Mouse (Mus musculus) testis, adult 2 months (tissue): Measurements from ENCODE around the gene Ell3. TPM values are rescaled to one million over a fixed set of nuclear protein-coding genes. Genes with fewer than 3 reads are reported as not detected.

Source experiments
- H3K27ac ChIP-seq: fragments of 200-500 bp; 2 replicates; pipeline ENCODE4 v1.5.1; 2012; ENCODE audit warnings: low read depth, low read length; ENCODE audit not compliant: control insufficient read depth, insufficient read depth
- H3K27me3 ChIP-seq: fragments of 200-500 bp; 2 replicates; pipeline ENCODE4 v1.6.1; 2012; ENCODE audit warnings: mild to moderate bottlenecking, low read length, moderate library complexity; ENCODE audit not compliant: control insufficient read depth, insufficient read depth
- H3K36me3 ChIP-seq: fragments of 200-500 bp; 2 replicates; pipeline ENCODE4 v1.6.1; 2012; ENCODE audit warnings: mild to moderate bottlenecking, low read length; ENCODE audit not compliant: control insufficient read depth, insufficient read depth
- H3K4me1 ChIP-seq: fragments of 200-500 bp; 2 replicates; pipeline ENCODE4 v1.6.1; 2012; ENCODE audit warnings: low read length; ENCODE audit not compliant: control insufficient read depth, insufficient read depth
- H3K4me3 ChIP-seq: fragments of 200-500 bp; 2 replicates; pipeline ENCODE4 v1.5.1; 2012; ENCODE audit warnings: low read depth, mild to moderate bottlenecking, low read length, moderate library complexity, mixed read lengths; ENCODE audit not compliant: control insufficient read depth
- CTCF ChIP-seq: fragments of 200-500 bp; IDR thresholded peaks from 2 replicates; pipeline ENCODE4 v1.5.1; 2012; ENCODE audit warnings: low read depth, mild to moderate bottlenecking, inconsistent platforms, low read length, moderate library complexity; ENCODE audit not compliant: control insufficient read depth, insufficient read depth, insufficient replicate concordance
- POLR2A ChIP-seq: fragments of 200-500 bp; IDR thresholded peaks from 2 replicates; pipeline ENCODE4 v1.6.1; 2012; ENCODE audit warnings: low read depth, mild to moderate bottlenecking, inconsistent platforms, low read length, moderate library complexity; ENCODE audit not compliant: control insufficient read depth
- polyA plus RNA-seq: library from polyadenylated mRNA; depleted of rRNA; stranded (reverse); fragments of >200 nt; gene quantifications from 2 replicates; pipeline ENCODE4 v1.2.3, GENCODE M21; 2012; rRNA removed

Ell3 gene
- polyA plus RNA-seq, 1 experiment, result 5.8 TPM

DNA sequence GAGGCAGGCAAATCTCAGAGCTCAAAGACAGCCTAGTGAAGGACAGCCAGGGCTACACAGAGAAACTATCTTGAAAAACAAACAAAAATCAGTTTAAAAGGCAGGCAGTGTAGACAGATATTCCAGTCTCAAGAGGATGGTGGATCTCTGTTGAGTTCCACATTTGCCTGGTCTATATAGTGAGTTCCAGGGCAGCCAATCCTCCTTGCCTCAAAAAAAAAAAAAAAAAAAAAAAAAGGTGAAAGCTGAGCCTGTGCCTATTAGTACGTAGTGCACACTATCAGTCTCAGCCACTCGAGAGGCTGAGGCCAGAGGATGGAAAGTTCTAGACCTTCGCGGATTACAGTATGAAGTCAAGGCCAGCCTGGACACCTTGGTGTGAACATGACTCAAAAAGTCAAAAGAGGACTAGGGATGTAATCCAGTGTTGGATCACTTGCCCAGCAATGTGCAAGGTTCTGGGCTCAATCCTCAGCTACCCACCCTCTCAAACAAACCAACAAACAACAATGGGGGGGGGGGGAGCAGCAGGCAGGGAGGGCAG lies 31.2 kb downstream of the Ell3 start:
- H3K27me3 ChIP-seq, result no peaks in the 10 kb centered on the region
- H3K27ac ChIP-seq, result peak overlapping the region; percentile 92
- H3K36me3 ChIP-seq, result peaks cover 6% of the 10 kb centered on the region
- H3K4me1 ChIP-seq, result peaks cover 4% of the 10 kb centered on the region
- TF ChIP-seq CTCF, result no peak
- TF ChIP-seq POLR2A, result no peak
- peak overlapping the region; percentile 97 for H3K4me3 ChIP-seq

DNA sequence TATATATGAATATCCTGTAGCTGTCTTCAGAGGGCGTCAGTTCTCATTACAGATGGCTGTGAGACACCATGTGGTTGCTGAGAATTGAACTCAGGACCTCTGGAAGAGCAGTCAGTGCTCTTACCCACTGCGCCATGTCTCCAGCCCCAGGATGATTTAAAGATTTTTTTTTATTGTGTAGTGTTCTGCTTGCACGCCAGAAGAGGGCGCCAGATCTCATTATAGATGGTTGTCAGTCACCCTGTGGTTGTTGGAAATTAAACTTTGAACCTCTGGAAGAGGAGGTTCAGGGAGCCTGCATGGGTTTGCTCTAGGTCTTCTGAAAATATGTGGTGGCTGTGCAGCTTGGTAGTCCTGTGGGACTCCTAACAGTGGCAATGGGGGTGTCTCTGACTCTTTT lies 35.9 kb downstream of the Ell3 start:
- Histone ChIP-seq H3K36me3 (peaks cover 6% of the 10 kb centered on the region), H3K4me1 (peaks cover 2% of the 10 kb centered on the region), H3K4me3 (no peak overlapping the region), H3K27ac (no peak overlapping the region), H3K27me3 (no peaks in the 10 kb centered on the region)
- TF ChIP-seq POLR2A (no peak), CTCF (no peak)

DNA sequence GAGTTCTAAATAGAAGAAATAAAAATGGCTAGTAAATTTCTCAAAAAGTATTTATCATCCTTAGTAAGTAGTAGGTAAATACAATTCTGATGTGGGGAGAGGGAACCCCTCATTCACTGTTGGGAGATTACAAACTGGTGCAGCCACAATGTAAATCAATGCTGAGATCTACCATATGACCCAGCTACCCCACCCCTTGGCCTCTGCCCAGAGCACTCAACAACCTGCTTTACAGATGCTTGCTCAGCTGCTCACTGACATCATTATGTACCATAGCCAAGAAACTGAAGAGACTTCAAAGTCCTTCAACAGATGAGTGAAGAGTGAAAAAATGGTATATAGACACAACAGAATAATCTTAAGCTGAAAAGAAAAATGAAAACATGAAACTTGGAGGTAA lies 40.8 kb downstream of the Ell3 start:
- no peak for TF ChIP-seq POLR2A
- TF ChIP-seq CTCF, result no peak
- no peaks in the 10 kb centered on the region for H3K27me3 ChIP-seq
- H3K4me3 ChIP-seq, result no peak overlapping the region
- H3K27ac ChIP-seq, result no peak overlapping the region
- H3K4me1 ChIP-seq, result no peaks in the 10 kb centered on the region
- H3K36me3 ChIP-seq, result no peaks in the 10 kb centered on the region

DNA sequence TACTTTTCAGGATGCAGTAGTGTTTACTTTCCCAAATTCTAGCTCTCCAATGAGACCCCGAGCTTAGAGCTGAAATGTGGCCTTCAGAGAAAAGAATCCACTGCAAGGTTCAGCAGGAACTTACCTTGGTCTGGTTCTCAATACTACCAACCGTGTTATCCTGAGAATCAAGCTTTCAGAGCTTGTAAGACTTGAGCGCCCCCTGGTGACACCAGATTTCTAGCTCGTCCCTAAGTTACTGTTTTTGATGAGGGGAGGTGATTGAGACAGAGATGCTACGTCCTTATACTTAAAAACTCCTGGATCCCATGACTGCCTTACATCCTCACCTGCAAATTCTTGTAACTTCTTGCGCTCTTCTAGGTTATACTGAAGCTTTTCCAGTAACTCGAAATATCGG lies 47.5 kb downstream of the Ell3 start:
- no peak for TF ChIP-seq CTCF
- no peak for TF ChIP-seq POLR2A

More for the DNA sequence above, 47.5 kb downstream of the Ell3 start:
- Histone ChIP-seq H3K4me1 (no peaks in the 10 kb centered on the region), H3K36me3 (no peaks in the 10 kb centered on the region; the same call in 1 of the 2 replicates), H3K4me3 (no peak overlapping the region), H3K27ac (no peak overlapping the region), H3K27me3 (no peaks in the 10 kb centered on the region)

Other genes starting within 250 kb of the Ell3 start
- gene Trp53bp1, start 172.9 kb downstream of the Ell3 start, polyA plus RNA-seq, result 57.6 and 58.2 TPM in 2 replicates
- 1.2 and 1.6 TPM in 2 replicates for gene Map1a, start 154.7 kb downstream of the Ell3 start, polyA plus RNA-seq
- 29.7 and 33.1 TPM in 2 replicates for gene Ppip5k1, start 88.9 kb downstream of the Ell3 start, polyA plus RNA-seq
- 0.31 and 1.1 TPM in 2 replicates for gene Ckmt1, start 86.6 kb downstream of the Ell3 start, polyA plus RNA-seq
- gene Strc, start 57.1 kb downstream of the Ell3 start, polyA plus RNA-seq, result 0.11 and 0.12 TPM in 2 replicates
- 223 and 230 TPM in 2 replicates for gene Pdia3, start 30.5 kb downstream of the Ell3 start, polyA plus RNA-seq
- 111 and 151 TPM in 2 replicates for gene Catsper2, start 30.5 kb downstream of the Ell3 start, polyA plus RNA-seq
- gene Serf2, start 4.9 kb upstream of the Ell3 start, polyA plus RNA-seq, result 192 and 208 TPM in 2 replicates
- gene Hypk, start 9.0 kb upstream of the Ell3 start, polyA plus RNA-seq, result 6.6 and 12.2 TPM in 2 replicates
- gene Serinc4, start 12.5 kb upstream of the Ell3 start, polyA plus RNA-seq, result 3.1 and 4.4 TPM in 2 replicates
- gene Mfap1b, start 29.8 kb upstream of the Ell3 start, polyA plus RNA-seq, result 4.0 and 4.5 TPM in 2 replicates
- gene Mfap1a, start 62.4 kb upstream of the Ell3 start, polyA plus RNA-seq, result 3.3 and 4.1 TPM in 2 replicates
- 1.7 TPM in 2 replicates for gene Wdr76, start 62.4 kb upstream of the Ell3 start, polyA plus RNA-seq